Mouse (Mus musculus) megakaryocyte, embryonic 14.5 days (primary cell): ENCODE measurements at regions not wholly inside any gene's neighbourhood (a gene's known extent, or its start where the extent isn't known, plus 50 kb on each side); places are given as distances from the start of the nearest gene placed in this dataset.

Experiments
- FLI1 ChIP-seq: IDR thresholded peaks from 2 replicates; pipeline ENCODE4 v1.6.1; 2012; ENCODE audit warnings: low read length, inconsistent platforms, mixed read lengths
- GATA1 ChIP-seq: IDR thresholded peaks from 3 replicates; pipeline ENCODE4 v1.6.1; 2012; ENCODE audit warnings: mixed read lengths, low read length, inconsistent platforms, borderline replicate concordance

GRCm38 (mm10) chr13:71214776-71215175 is 373.2 kb upstream of the Adamts16 start:
- TF ChIP-seq GATA1 = no peak
- no peak for TF ChIP-seq FLI1
